Mouse (Mus musculus): Measurements from ENCODE around the gene Islr.

- TF ChIP-seq CTCF (IDR thresholded peaks at IDR 0.05; ENCODE audit: low read depth, low read length) (no peak), TAL1 (conservative IDR thresholded peaks at IDR 0.05; ENCODE audit: low read depth, low read length) (no peak)
Measured at GRCm38 (mm10) chr9:58153095-58153494, 51.0 kb downstream of the Islr start.
